Mouse (Mus musculus) gastrocnemius, postnatal 36 days (tissue): ENCODE results near the gene Olfr137. TPM values are rescaled to one million over a fixed set of nuclear protein-coding genes. Genes with fewer than 3 reads are reported as not detected.

Experiments
- DNase-seq, 2 experiments: peaks; one replicate each; pipeline ENCODE4 v3.0.0; 2022
- intact Hi-C: fragments of 180-260 bp; cut with DNase I; formaldehyde crosslinking; loops from one replicate; pipeline ENCODE4 v1.15.1; 2025
- long read RNA-seq, 2 experiments: library from polyadenylated mRNA; stranded (forward); transcript quantifications; one replicate each; pipeline ENCODE4 v2.0.0; 2021
- total RNA-seq, 2 experiments: library from RNA; stranded (reverse); gene quantifications; 2 replicates each; pipeline ENCODE4 v1.2.3; 2021

The Olfr137 gene
- not detected for total RNA-seq
- long read RNA-seq, experiment 1 = 0 reads
- long read RNA-seq, experiment 2 = 0 reads

GRCm38 (mm10) chr17:38307470-38307869 lies at the start of gene Olfr137:
Olfr137 (minus strand) TSS chr17:38307570.
- intact Hi-C loops = no loop called here
- no peak for DNase-seq

GRCm38 (mm10) chr17:38329531-38329930 lies 22.2 kb upstream of the Olfr137 start, which contains the start of gene Olfr136:
Olfr136 (plus strand) TSS chr17:38329831.
- intact Hi-C loops = no loop called here
- no peak for DNase-seq

- intact Hi-C loops = no loop called here
- no peak for DNase-seq
Observed at GRCm38 (mm10) chr17:38260735-38261134, 46.6 kb downstream of the Olfr137 start, which contains the start of gene Olfr138. Olfr138 (plus strand) TSS chr17:38261035.

Other genes starting within 250 kb of the Olfr137 start
- gene Olfr129, start 247.5 kb downstream of the Olfr137 start, total RNA-seq = not detected
- not detected for gene Olfr130, start 243.6 kb downstream of the Olfr137 start, total RNA-seq
- not detected for gene Olfr131, start 218.9 kb downstream of the Olfr137 start, total RNA-seq
- not detected for gene Olfr132, start 173.0 kb downstream of the Olfr137 start, total RNA-seq
- not detected for gene Olfr133, start 162.3 kb downstream of the Olfr137 start, total RNA-seq
- not detected for gene Olfr134, start 136.2 kb downstream of the Olfr137 start, total RNA-seq
- not detected for gene Olfr135, start 103.2 kb downstream of the Olfr137 start, total RNA-seq
- not detected for gene Olfr138, start 46.5 kb downstream of the Olfr137 start, total RNA-seq
- not detected for gene Olfr136, start 22.3 kb upstream of the Olfr137 start, total RNA-seq
- gene Esp36, start 112.6 kb upstream of the Olfr137 start, total RNA-seq = not detected
- gene Esp34, start 246.6 kb upstream of the Olfr137 start, total RNA-seq = not detected